Mouse (Mus musculus) spleen, postnatal 10 days (tissue): ENCODE results near the gene Abhd12.
"Not testable (repeated sequence)": the region's sequence is repeated elsewhere in the genome, so short reads cannot be mapped to it uniquely, and the experiment has no call there.

Source experiments
- DNase-seq, 2 experiments: peaks; one replicate each; pipeline ENCODE4 v3.0.0; 2021 to 2022; ENCODE audit warnings: low spot score in 2 of 2

Abhd12 gene

DNA sequence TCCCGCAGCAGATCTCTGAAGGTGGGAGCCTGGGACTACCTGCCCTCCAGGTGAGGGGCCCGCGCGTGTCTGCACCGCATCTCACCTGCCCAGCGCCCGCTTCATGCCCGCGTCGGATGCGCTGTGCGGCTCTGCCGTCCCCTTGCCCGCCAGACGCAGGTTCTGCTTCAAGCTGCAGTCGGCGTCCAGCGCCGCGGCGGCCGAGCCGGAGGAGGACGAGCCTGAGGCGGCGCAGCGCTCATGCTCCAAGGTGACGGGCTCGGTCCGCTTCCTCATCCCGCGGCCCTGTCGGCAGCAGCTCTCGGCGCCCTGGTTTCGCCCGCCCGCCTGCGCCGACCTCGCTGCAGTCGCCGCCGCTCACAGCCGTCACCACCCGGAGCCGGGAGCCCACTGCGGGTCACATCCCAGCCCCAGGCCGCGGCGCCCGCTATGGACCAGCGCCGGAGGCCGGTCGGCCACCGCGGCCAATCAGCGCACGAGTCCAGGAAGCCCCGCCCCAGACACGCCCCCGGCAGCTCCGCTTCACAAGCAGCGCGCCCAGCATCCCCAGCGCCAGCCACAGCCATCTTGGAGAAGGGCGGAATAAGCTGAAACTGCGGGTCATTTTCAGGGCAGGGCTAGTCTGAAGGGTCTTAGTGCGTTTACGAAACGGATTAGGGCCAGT, at the start of gene Abhd12:
Abhd12 (minus strand) TSS at position 470 of the 664 bp plus-strand sequence.
- DNase-seq = peak; percentile 99 to 100

GRCm38 (mm10) chr2:150951201-150951600, 46.7 kb upstream of the Abhd12 start:
- no peak for DNase-seq

- no peak for DNase-seq
Observed at GRCm38 (mm10) chr2:150950056-150950455, 45.5 kb upstream of the Abhd12 start.

DNA sequence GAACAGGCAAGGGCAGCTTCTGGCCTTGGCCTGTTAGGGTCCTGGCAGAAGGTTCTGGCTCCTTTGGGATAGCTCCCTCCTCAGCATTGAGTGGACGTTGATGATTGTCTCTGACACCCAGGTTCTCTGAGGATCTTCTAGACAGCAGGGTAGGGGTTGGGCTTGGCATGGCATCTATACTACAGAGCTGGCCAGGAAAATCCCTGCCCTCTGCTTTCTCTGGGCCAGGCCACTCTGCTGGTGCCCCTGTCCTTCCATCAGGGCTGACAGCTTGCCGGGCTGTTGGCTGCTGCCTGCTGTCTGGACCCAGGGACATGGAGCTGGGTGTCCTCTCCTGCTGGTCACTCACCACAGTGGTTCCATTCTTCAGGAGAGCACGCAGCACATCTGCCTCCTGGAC, 45.1 kb upstream of the Abhd12 start:
- no peak for DNase-seq

DNA sequence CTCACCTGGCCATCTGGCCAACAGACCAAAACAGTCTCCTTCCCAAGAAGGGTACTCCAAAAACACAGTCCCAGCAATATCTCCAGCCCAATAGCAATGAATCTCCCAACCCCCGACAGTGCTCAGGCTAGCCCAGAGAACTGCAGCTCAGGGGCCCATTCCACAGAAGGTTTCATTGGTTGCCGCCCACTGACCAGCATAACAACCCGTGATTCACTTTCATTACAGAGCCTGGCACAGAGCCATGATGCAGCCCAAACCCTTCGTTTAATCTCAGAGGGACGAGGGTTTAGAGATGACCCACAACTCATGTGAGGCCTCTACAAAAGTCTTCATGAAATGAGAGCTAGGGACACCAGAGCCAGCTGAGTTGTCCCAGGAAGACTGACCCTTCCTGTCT, 44.2 kb upstream of the Abhd12 start:
- DNase-seq = no peak

- not testable (repeated sequence) for DNase-seq
Observed at GRCm38 (mm10) chr2:150947880-150948611, 43.5 kb upstream of the Abhd12 start.

GRCm38 (mm10) chr2:150947341-150947740, 42.8 kb upstream of the Abhd12 start:
- not testable (repeated sequence) for DNase-seq

DNA sequence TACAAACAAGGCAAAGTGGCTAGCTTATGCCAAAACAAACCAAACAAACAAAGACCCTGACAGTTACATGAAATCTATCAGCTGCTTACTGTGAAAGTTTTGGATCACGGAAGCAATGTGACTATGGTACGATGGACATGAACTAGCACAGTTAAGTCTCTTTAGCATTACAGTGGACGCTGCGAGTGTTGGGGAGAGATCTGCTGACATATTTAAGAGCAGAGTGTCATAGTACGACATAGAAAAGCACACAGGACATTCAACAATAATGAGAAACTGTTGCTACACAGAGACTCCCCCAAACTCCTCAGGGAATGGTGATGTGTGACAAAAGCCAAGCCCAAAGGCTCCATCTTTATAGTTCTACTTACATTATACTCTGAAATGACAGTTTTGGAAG, 39.5 kb upstream of the Abhd12 start:
- DNase-seq = no peak

- no peak for DNase-seq
Observed at GRCm38 (mm10) chr2:150934659-150935058, 30.1 kb upstream of the Abhd12 start.

DNA sequence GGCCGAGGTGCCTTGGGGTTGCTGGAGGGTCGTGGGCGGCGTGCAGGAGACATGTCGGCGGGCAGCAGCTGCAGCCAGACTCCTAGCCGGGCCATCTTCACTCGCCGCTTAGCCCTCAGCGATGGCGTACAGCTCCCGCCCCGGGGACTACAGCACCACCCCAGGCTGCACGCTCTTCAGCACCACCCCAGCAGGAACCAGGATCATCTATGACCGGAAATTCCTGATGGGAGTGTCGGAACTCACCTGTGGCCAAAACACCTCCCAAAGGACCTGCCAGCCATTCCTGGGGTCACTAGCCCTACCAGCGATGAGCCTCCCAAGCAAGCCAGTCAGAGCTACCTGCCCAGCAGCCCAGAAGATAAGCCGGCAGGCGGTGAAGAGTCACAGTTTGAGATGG, 28.9 kb upstream of the Abhd12 start:
- no peak for DNase-seq

DNA sequence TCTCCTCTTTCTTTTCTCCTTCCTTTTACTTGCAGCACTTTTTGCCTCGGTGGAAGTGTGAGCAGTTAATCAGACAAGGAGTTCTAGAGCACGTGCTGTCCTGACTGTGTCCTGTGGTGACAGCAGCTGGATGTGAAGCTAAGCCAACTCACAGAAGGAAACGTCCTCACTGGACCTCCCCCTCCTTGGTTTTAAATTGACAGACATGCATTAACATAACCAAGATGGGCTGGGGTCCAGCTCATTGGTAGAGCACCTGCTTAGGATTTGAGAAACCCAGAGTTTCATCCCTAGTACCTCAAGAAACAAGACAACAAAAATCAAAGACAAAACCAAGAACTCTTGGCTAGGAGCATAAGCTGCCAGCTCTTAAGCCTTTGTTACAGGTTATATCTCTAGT, 26.3 kb upstream of the Abhd12 start:
- DNase-seq = no peak

GRCm38 (mm10) chr2:150929156-150929555, 24.6 kb upstream of the Abhd12 start:
- no peak for DNase-seq

GRCm38 (mm10) chr2:150927038-150927720, 22.6 kb upstream of the Abhd12 start:
- DNase-seq = no peak

DNA sequence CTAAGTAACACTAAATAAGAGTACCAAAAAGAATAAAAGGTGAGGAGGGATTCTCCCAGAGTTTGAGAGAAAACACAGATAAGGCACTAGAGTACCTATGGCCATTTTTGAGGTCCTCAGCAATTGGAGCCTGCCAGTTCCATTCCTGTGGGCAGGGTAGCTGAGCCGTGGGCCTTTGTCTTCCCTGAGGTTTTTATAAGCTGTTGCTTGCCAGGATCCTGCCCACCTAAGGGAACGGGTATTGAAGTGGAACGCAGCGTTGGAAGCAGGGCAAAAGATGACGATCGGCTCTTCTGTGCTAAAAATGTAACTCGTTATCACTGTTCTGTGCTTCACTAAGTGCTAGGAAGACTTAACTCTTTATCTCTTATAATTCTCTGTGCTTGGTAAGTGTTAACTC, 19.0 kb upstream of the Abhd12 start:
- no peak for DNase-seq

- DNase-seq = no peak
Observed at GRCm38 (mm10) chr2:150923026-150923425, 18.5 kb upstream of the Abhd12 start.

GRCm38 (mm10) chr2:150922165-150922564, 17.6 kb upstream of the Abhd12 start:
- DNase-seq = no peak

DNA sequence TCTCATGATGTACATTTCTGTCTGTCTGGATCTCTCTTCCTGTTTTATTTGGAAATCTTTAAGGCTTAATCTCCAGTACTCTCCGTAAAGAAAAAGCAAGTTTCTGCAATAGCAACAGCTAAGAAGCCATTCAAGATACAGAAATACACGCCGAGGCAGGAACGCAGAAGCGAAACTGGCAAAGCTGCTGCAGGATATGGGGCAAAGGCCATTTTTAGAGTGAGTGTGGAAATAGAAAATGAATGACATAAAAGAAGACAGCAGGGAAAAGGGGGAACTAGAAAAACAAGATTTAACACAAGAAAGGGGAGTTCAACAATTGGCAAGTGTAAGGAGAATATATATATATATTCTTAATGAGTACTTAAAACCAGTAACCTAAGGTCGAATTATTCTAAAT, 17.2 kb upstream of the Abhd12 start:
- no peak for DNase-seq

- no peak for DNase-seq
Observed at GRCm38 (mm10) chr2:150920543-150920942, 16.0 kb upstream of the Abhd12 start.

DNA sequence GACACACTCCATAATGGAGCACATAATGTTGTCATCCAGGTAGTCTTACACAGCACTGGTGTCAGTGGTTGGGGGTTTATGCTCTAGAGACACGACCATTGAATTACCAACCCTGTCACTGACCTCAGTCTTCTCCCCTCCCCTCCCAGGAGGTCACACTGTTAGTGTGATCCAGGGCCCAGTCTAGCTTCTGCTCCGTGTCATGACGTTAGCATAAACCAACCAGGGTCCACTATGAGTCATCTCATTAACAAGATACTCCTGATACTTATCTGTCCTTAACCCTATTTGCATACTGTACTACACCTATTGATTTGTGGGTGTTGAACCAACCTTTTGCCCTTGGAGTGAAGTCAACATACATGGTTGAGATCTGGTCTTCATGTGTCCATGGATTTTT, 14.2 kb upstream of the Abhd12 start:
- no peak for DNase-seq

DNA sequence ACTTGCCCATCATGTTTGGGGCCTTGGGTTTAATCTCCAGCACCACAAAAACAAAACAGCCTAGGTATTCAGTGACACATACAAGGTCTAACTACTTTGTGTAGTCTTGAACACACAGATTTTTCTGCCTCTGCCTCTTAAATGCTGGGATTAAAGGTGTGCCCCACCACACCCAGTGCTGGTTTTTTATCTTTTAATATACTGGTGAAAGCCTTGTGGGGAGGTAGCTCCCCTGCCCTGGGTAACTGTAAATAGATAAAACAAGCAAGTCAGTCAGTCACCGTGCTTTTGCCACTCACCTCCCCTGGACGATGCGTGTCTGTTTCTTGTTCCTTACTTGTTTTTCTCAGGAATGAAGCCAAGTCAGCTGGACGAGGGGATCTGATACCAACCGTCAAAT, 11.2 kb upstream of the Abhd12 start:
- no peak for DNase-seq

GRCm38 (mm10) chr2:150914781-150915515, 10.4 kb upstream of the Abhd12 start:
- DNase-seq = no peak

- no peak for DNase-seq
Observed at GRCm38 (mm10) chr2:150910295-150910881, 5.8 kb upstream of the Abhd12 start.
